Mouse (Mus musculus): Measurements from ENCODE around the gene Ctsd.

GRCm38 (mm10) chr7:142394261-142395190 lies 6.7 kb upstream of the Ctsd start:
- TF ChIP-seq POLR2A (IDR thresholded peaks at IDR 0.05; ENCODE audit: control insufficient read depth, low read depth, low read length) (no peak), CTCF (IDR thresholded peaks at IDR 0.05; ENCODE audit: control insufficient read depth, insufficient read depth, insufficient replicate concordance, low read depth, low read length) (no peak)

All from testis, adult 2 months (tissue).